Mouse (Mus musculus) cortical plate, adult 2 months (tissue): ENCODE results near the gene Ulbp1.
"Not testable (repeated sequence)": the region's sequence is repeated elsewhere in the genome, so short reads cannot be mapped to it uniquely, and the experiment has no call there.

Experiments used
- CTCF ChIP-seq: fragments of 200-500 bp; IDR thresholded peaks from 2 replicates; pipeline ENCODE4 v1.5.1; 2011; ENCODE audit warnings: mild to moderate bottlenecking, control low read depth, low read length; ENCODE audit not compliant: insufficient read depth; ENCODE audit errors: extremely low read depth
- POLR2A ChIP-seq: fragments of 200-500 bp; IDR thresholded peaks from 2 replicates; pipeline ENCODE4 v1.6.1; 2011; ENCODE audit warnings: mild to moderate bottlenecking, low read length, control low read depth; ENCODE audit not compliant: insufficient read depth; ENCODE audit errors: extremely low read depth

- peak; percentile 22; the same call in 1 of the 2 replicates for TF ChIP-seq CTCF
- not testable (repeated sequence) for TF ChIP-seq POLR2A
Measured at GRCm38 (mm10) chr10:7469716-7470414, 3.6 kb downstream of the Ulbp1 start.
